Mouse (Mus musculus) megakaryocyte, embryonic 14.5 days (primary cell): ENCODE data around the gene Vcan.

ENCODE experiments used
- FLI1 ChIP-seq: IDR thresholded peaks from 2 replicates; pipeline ENCODE4 v1.6.1; 2012; ENCODE audit warnings: low read length, inconsistent platforms, mixed read lengths
- GATA1 ChIP-seq: IDR thresholded peaks from 3 replicates; pipeline ENCODE4 v1.6.1; 2012; ENCODE audit warnings: mixed read lengths, low read length, inconsistent platforms, borderline replicate concordance

GRCm38 (mm10) chr13:89652773-89653172 lies 89.5 kb downstream of the Vcan start:
- TF ChIP-seq GATA1: no peak
- TF ChIP-seq FLI1: no peak
